Mouse (Mus musculus) adipose tissue, adult 10 weeks (tissue): ENCODE measurements around the gene Bbs9. TPM values are rescaled to one million over a fixed set of nuclear protein-coding genes. Genes with fewer than 3 reads are reported as not detected.

ENCODE experiments used
- polyA plus RNA-seq: library from polyadenylated mRNA; stranded (reverse); fragments of 350-450 nt; fragmentation: Illumina TruSeq; extraction: RNeasy Lipid Tissue Mini Kit (QIAGEN cat#74804); gene quantifications from one replicate; pipeline ENCODE4 v1.2.3, GENCODE M21; 2014; ENCODE audit warnings: low read depth, low replicate concordance

Bbs9 gene
- 10.1 TPM for polyA plus RNA-seq

GRCm38 (mm10) chr9:22475424-22475868 is at the start of gene Bbs9:
Gene Bbs9, plus strand, starts transcription at chr9:22475715.

GRCm38 (mm10) chr9:22453990-22454389 is 21.5 kb upstream of the Bbs9 start, which contains the start of gene Gm17545:
Gene Gm17545, plus strand, starts transcription at chr9:22454290.

GRCm38 (mm10) chr9:22469643-22470042 is 5.9 kb upstream of the Bbs9 start, which contains the start of gene Rp9:
Gene Rp9, minus strand, starts transcription at chr9:22469743.

Other genes starting within 250 kb of the Bbs9 start
- gene Zfp599, start 215.8 kb upstream of the Bbs9 start, polyA plus RNA-seq = 0.55 TPM
- 13.2 TPM for gene Zfp810, start 168.1 kb upstream of the Bbs9 start, polyA plus RNA-seq
- gene Anln, start 86.5 kb upstream of the Bbs9 start, polyA plus RNA-seq = 8.1 TPM
- 5.6 TPM for gene 9530077C05Rik, start 64.2 kb upstream of the Bbs9 start, polyA plus RNA-seq
- gene Gm17545, start 21.4 kb upstream of the Bbs9 start, polyA plus RNA-seq = not detected
- 44.5 TPM for gene Rp9, start 6.0 kb upstream of the Bbs9 start, polyA plus RNA-seq